25 mouse cellular contexts compared by ENCODE assay signal in genomic region chr16:8993521-8994250, GRCm38 (mm10).
A peak's percentile ranks its signal among the peaks of the same experiment; 100 is the strongest.
DNase-seq lines count a peak whose midpoint lies in the region; ATAC-seq and TF ChIP-seq lines count a peak whose summit lies in the region.
"Had no signal": no experiment of that assay in that cellular context is flagged by ENCODE, and none has a peak within 500 bp of the region (broad histone marks: within the 10 kb centered on the region; RNA-seq: fewer than 3 reads in every experiment).

No protein-coding gene starts in this region.

- 89% methylated on average over 7 of the region's 7 CpGs for WGBS in midbrain, postnatal 0 days
- 94% methylated on average over 7 of the region's 7 CpGs for WGBS in midbrain, embryonic 10.5 days
- whole genome bisulfite sequencing in kidney, embryonic 14.5 days: 89% methylated on average over 7 of the region's 7 CpGs

- ATAC-seq in midbrain, postnatal 0 days (ENCODE audit: low FRiP score): no peak
- no peak for ATAC-seq in kidney, embryonic 14.5 days (ENCODE audit: low FRiP score, low TSS enrichment)
- ATAC-seq in granulocyte monocyte progenitor cell, adult 5-6 weeks (replicated peaks; ENCODE audit: poor library complexity, severe bottlenecking): no peak
- ATAC-seq: forebrain, embryonic 15.5 days had no signal

- intact Hi-C loops in left cerebral cortex, postnatal 4 days (cut with DNase I): loop anchor here (10.0 kb wide), 1 partner anchor 89 kb away; no protein-coding TSS in a partner anchor

- no peaks in the 10 kb centered on the region for H3K9me3 ChIP-seq in midbrain, postnatal 0 days (ENCODE audit: low read length)
- H3K9me3 ChIP-seq in midbrain, embryonic 10.5 days (replicated peaks): no peaks in the 10 kb centered on the region
- H3K9me3 ChIP-seq in kidney, embryonic 14.5 days (ENCODE audit: control insufficient read depth, low read length): no peaks in the 10 kb centered on the region
- H3K9me3 ChIP-seq: forebrain, embryonic 15.5 days; hindbrain, embryonic 12.5 days; liver, embryonic 13.5 days; stomach, embryonic 15.5 days had no signal

- no peak for TF ChIP-seq CTCF in midbrain, postnatal 0 days (IDR thresholded peaks at IDR 0.05)

- H3K27ac ChIP-seq in midbrain, postnatal 0 days (ENCODE audit: low read depth, low read length): no peak overlapping the region
- no peak overlapping the region for H3K27ac ChIP-seq in midbrain, embryonic 10.5 days (replicated peaks)
- no peak overlapping the region for H3K27ac ChIP-seq in kidney, embryonic 14.5 days (ENCODE audit: low read depth, low read length)
- H3K27ac ChIP-seq: embryonic facial prominence, embryonic 13.5 days; forebrain, embryonic 15.5 days; hindbrain, embryonic 12.5 days; limb, embryonic 13.5 days; liver, embryonic 13.5 days; stomach, embryonic 15.5 days had no signal

- no peak overlapping the region for H3K4me2 ChIP-seq in midbrain, postnatal 0 days (ENCODE audit: low read depth, low read length, poor library complexity, severe bottlenecking)
- H3K4me2 ChIP-seq in kidney, embryonic 14.5 days (replicated peaks; ENCODE audit: low read depth, low read length): no peak overlapping the region
- H3K4me2 ChIP-seq: embryonic facial prominence, embryonic 13.5 days; forebrain, embryonic 15.5 days; heart, embryonic 11.5 days; hindbrain, embryonic 12.5 days; limb, embryonic 13.5 days; liver, embryonic 13.5 days; lung, embryonic 14.5 days; stomach, embryonic 15.5 days had no signal

- DNase-seq in midbrain, postnatal 0 days (ENCODE audit: low spot score): peak; percentile 8
- DNase-seq in midbrain, embryonic 10.5 days (ENCODE audit: low spot score): no peak
- peak; percentile 82 to 90 for DNase-seq in layer of hippocampus, adult 18-20 months (ENCODE audit: low spot score in 2 of 2)
- DNase-seq in layer of hippocampus, postnatal 36 days: peak; percentile 71 to 73
- peak; percentile 13 for DNase-seq in left cerebral cortex, postnatal 4 days
- no peak for DNase-seq in cerebellum, adult 11-12 months
- DNase-seq: adrenal gland, postnatal 25 days; B cell, adult 2 months; cerebellum, adult 2 months; heart, postnatal 14 days; kidney, adult 2 months; kidney, postnatal 25 days; liver, embryonic 13.5 days; lung, embryonic 14.5 days; lung, postnatal 36 days; retina, postnatal 1 day; thymus, adult 2 months had no signal

- H3K4me1 ChIP-seq in midbrain, postnatal 0 days (ENCODE audit: insufficient read depth, low read length): no peaks in the 10 kb centered on the region
- no peaks in the 10 kb centered on the region for H3K4me1 ChIP-seq in midbrain, embryonic 10.5 days
- no peaks in the 10 kb centered on the region for H3K4me1 ChIP-seq in kidney, embryonic 14.5 days (ENCODE audit: control insufficient read depth, insufficient read depth, low read length)
- H3K4me1 ChIP-seq: embryonic facial prominence, embryonic 13.5 days; forebrain, embryonic 15.5 days; hindbrain, embryonic 12.5 days; limb, embryonic 13.5 days; liver, embryonic 13.5 days; stomach, embryonic 15.5 days had no signal

- H3K27me3 ChIP-seq in midbrain, postnatal 0 days (ENCODE audit: insufficient read depth, low read length): no peaks in the 10 kb centered on the region
- H3K27me3 ChIP-seq in midbrain, embryonic 10.5 days (ENCODE audit: low read depth, poor library complexity, severe bottlenecking): no peaks in the 10 kb centered on the region
- no peaks in the 10 kb centered on the region for H3K27me3 ChIP-seq in kidney, embryonic 14.5 days (ENCODE audit: control insufficient read depth, insufficient read depth, low read length)
- H3K27me3 ChIP-seq: embryonic facial prominence, embryonic 13.5 days; forebrain, embryonic 15.5 days; hindbrain, embryonic 12.5 days; limb, embryonic 13.5 days; liver, embryonic 13.5 days; stomach, embryonic 15.5 days had no signal

- H3K4me3 ChIP-seq in midbrain, postnatal 0 days (ENCODE audit: low read depth, low read length): no peak overlapping the region
- no peak overlapping the region for H3K4me3 ChIP-seq in midbrain, embryonic 10.5 days
- H3K4me3 ChIP-seq in kidney, embryonic 14.5 days (ENCODE audit: low read length): no peak overlapping the region
- H3K4me3 ChIP-seq: embryonic facial prominence, embryonic 13.5 days; forebrain, embryonic 15.5 days; hindbrain, embryonic 12.5 days; limb, embryonic 13.5 days; liver, embryonic 13.5 days; stomach, embryonic 15.5 days had no signal

- H3K36me3 ChIP-seq in midbrain, postnatal 0 days (ENCODE audit: insufficient read depth, low read length): no peaks in the 10 kb centered on the region
- H3K36me3 ChIP-seq in midbrain, embryonic 10.5 days: no peaks in the 10 kb centered on the region
- H3K36me3 ChIP-seq in kidney, embryonic 14.5 days (ENCODE audit: control insufficient read depth, insufficient read depth, low read length): no peaks in the 10 kb centered on the region
- H3K36me3 ChIP-seq: embryonic facial prominence, embryonic 13.5 days; forebrain, embryonic 15.5 days; hindbrain, embryonic 12.5 days; limb, embryonic 13.5 days; liver, embryonic 13.5 days; stomach, embryonic 15.5 days had no signal

- H3K9ac ChIP-seq in midbrain, postnatal 0 days (replicated peaks; ENCODE audit: low read length, poor library complexity, severe bottlenecking): no peak overlapping the region
- H3K9ac ChIP-seq in kidney, embryonic 14.5 days (ENCODE audit: low read depth, low read length): no peak overlapping the region
- H3K9ac ChIP-seq: embryonic facial prominence, embryonic 13.5 days; forebrain, embryonic 15.5 days; hindbrain, embryonic 12.5 days; limb, embryonic 13.5 days; liver, embryonic 13.5 days; lung, embryonic 14.5 days; stomach, embryonic 15.5 days had no signal

Comparison
In these comparisons a context has a peak if more than half of its experiments do, and no peak if none do; other contexts are left out.
1. DNase-seq: peak in midbrain, postnatal 0 days (single experiment), layer of hippocampus, adult 18-20 months (2 of 2), layer of hippocampus, postnatal 36 days (2 of 2) and left cerebral cortex, postnatal 4 days (single experiment); none in midbrain, embryonic 10.5 days (single experiment) and cerebellum, adult 11-12 months (single experiment).